Comparison of ENCODE assay signal across 32 mouse cellular contexts in the genomic region with DNA sequence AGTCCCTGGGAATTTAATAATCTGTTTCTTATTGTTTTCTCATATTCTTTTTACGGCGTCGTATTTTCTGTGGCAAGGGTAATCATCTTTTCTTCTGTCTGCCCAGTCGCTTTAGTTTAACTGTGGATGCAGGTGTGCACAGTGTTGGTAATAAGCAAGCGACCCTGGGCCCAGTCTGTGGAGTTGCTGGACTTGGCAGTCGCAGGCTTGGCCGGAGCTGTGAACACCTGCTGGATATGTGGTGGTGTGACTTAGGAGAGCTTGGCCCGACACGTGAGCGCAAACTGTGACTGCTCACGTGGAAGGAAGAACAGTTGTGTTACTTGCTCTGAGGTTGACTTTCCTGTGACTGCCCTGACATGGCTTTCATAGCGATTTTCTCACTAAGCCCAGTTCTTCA. TPM values are rescaled to one million over a fixed set of nuclear protein-coding genes. Genes with fewer than 3 reads are reported as not detected.
A peak's percentile ranks its signal among the peaks of the same experiment; 100 is the strongest.
DNase-seq lines count a peak whose midpoint lies in the region; ATAC-seq and TF ChIP-seq lines count a peak whose summit lies in the region.
"Had no signal": no experiment of that assay in that cellular context is flagged by ENCODE, and none has a peak within 500 bp of the region (broad histone marks: within the 10 kb centered on the region; RNA-seq: fewer than 3 reads in every experiment).

No protein-coding gene starts in this region.

- TF ChIP-seq POLR2A in limb, embryonic 14.5 days (IDR thresholded peaks at IDR 0.05; ENCODE audit: borderline replicate concordance, extremely low read depth, insufficient read depth, insufficient read length): no peak

- no peaks in the 10 kb centered on the region for H3K36me3 ChIP-seq in limb, embryonic 14.5 days (ENCODE audit: control insufficient read depth, insufficient read depth, low read length)
- H3K36me3 ChIP-seq: embryonic facial prominence, embryonic 12.5 days; embryonic facial prominence, embryonic 15.5 days; G1E; heart, embryonic 12.5 days; heart, embryonic 15.5 days; hindbrain, embryonic 15.5 days; intestine, embryonic 15.5 days had no signal

- H3K27ac ChIP-seq in limb, embryonic 14.5 days (replicated peaks; ENCODE audit: low read depth, low read length): no peak overlapping the region
- H3K27ac ChIP-seq: embryonic facial prominence, embryonic 12.5 days; embryonic facial prominence, embryonic 15.5 days; gastrocnemius, adult 2 months; heart, embryonic 15.5 days; hindbrain, embryonic 15.5 days; intestine, embryonic 15.5 days had no signal

- 26% methylated on average over 12 of the region's 12 CpGs for WGBS in limb, embryonic 14.5 days

- DNase-seq in heart, adult 11 months: peak; percentile 62
- no peak for DNase-seq in heart, postnatal 36 days
- DNase-seq in retina, postnatal 1 day: peak; percentile 19
- no peak for DNase-seq in retina, embryonic 14.5 days (ENCODE audit: low spot score)
- peak; percentile 22 for DNase-seq in limb, embryonic 14.5 days (ENCODE audit: low spot score)
- no peak for DNase-seq in adrenal gland, postnatal 4 days (ENCODE audit: low spot score in 2 of 2)
- DNase-seq: adrenal gland, postnatal 10 days; adrenal gland, postnatal 36 days; B cell, adult 2 months; cerebellum, adult 11-12 months; cerebellum, adult 9-10 months; cerebellum, postnatal 25 days; forebrain, postnatal 0 days; gastrocnemius, adult 2 months; gastrocnemius, postnatal 14 days; heart, adult 18-20 months; heart, postnatal 10 days; heart, postnatal 4 days had no signal

- H3K9ac ChIP-seq in limb, embryonic 14.5 days (ENCODE audit: low read depth, low read length, severe bottlenecking): no peak overlapping the region
- H3K9ac ChIP-seq: embryonic facial prominence, embryonic 12.5 days; embryonic facial prominence, embryonic 15.5 days; forebrain, postnatal 0 days; heart, embryonic 12.5 days; heart, embryonic 15.5 days; hindbrain, embryonic 15.5 days; intestine, embryonic 15.5 days had no signal

- H3K27me3 ChIP-seq in limb, embryonic 14.5 days (ENCODE audit: control insufficient read depth, insufficient read depth, low read length): no peaks in the 10 kb centered on the region
- H3K27me3 ChIP-seq: CH12.LX; embryonic facial prominence, embryonic 12.5 days; embryonic facial prominence, embryonic 15.5 days; heart, embryonic 12.5 days; heart, embryonic 15.5 days; hindbrain, embryonic 15.5 days; intestine, embryonic 15.5 days had no signal

- no peak overlapping the region for H3K4me2 ChIP-seq in limb, embryonic 14.5 days (replicated peaks; ENCODE audit: low read depth, low read length, severe bottlenecking)
- H3K4me2 ChIP-seq: embryonic facial prominence, embryonic 12.5 days; embryonic facial prominence, embryonic 15.5 days; heart, embryonic 12.5 days; heart, embryonic 15.5 days; hindbrain, embryonic 15.5 days; intestine, embryonic 15.5 days had no signal

- peaks cover 4% of the 10 kb centered on the region; the same call in 1 of the 2 replicates for H3K4me1 ChIP-seq in limb, embryonic 14.5 days (ENCODE audit: control insufficient read depth, insufficient read depth, low read length)
- H3K4me1 ChIP-seq: embryonic facial prominence, embryonic 12.5 days; embryonic facial prominence, embryonic 15.5 days; heart, embryonic 12.5 days; heart, embryonic 15.5 days; hindbrain, embryonic 15.5 days; intestine, embryonic 15.5 days had no signal

- H3K9me3 ChIP-seq in limb, embryonic 14.5 days (ENCODE audit: control insufficient read depth, low read length): no peaks in the 10 kb centered on the region
- H3K9me3 ChIP-seq: embryonic facial prominence, embryonic 15.5 days; heart, embryonic 15.5 days; hindbrain, embryonic 15.5 days; intestine, embryonic 15.5 days had no signal

- H3K4me3 ChIP-seq in limb, embryonic 14.5 days (replicated peaks; ENCODE audit: low read length): no peak overlapping the region
- H3K4me3 ChIP-seq: embryonic facial prominence, embryonic 12.5 days; embryonic facial prominence, embryonic 15.5 days; gastrocnemius, adult 2 months; heart, embryonic 12.5 days; heart, embryonic 15.5 days; hindbrain, embryonic 15.5 days; intestine, embryonic 15.5 days had no signal

- ATAC-seq in limb, embryonic 14.5 days (ENCODE audit: low FRiP score, low read depth): no peak
- ATAC-seq: forebrain, embryonic 14.5 days; forebrain, postnatal 0 days; intestine, embryonic 15.5 days; Patski had no signal

- intact Hi-C loops in heart, postnatal 36 days (cut with DNase I): no loop called here

RNA-seq across cellular contexts. Expression of a gene that starts 24.3 kb away (rescaled TPM):
- total RNA-seq in heart, postnatal 36 days (2021): not detected
- polyA plus RNA-seq in limb, embryonic 14.5 days (2012; rRNA removed): 0.05 TPM in 1 of 2 replicates, not detected in the other
- not detected in 2 replicates for polyA plus RNA-seq in limb, embryonic 14.5 days (2014; fragmentation: Nextera tagmentation; extraction: Ambion mirVana)
- total RNA-seq in adrenal gland, postnatal 4 days (2021): not detected
- total RNA-seq: adrenal gland, adult 18-20 months; adrenal gland, postnatal 10 days; adrenal gland, postnatal 36 days; common myeloid progenitor, adult 5-6 weeks; forebrain, postnatal 0 days; G1E; gastrocnemius, adult 2 months; gastrocnemius, postnatal 14 days; gastrocnemius, postnatal 4 days; heart, adult 18-20 months; heart, postnatal 10 days; heart, postnatal 4 days had no signal
- polyA plus RNA-seq: forebrain, postnatal 0 days; frontal cortex, adult 2 months; G1E; heart, embryonic 12.5 days; heart, embryonic 15.5 days; hindbrain, embryonic 15.5 days; intestine, embryonic 15.5 days; Patski had no signal

Comparison
In these comparisons a context has a peak if more than half of its experiments do, and no peak if none do; other contexts are left out.
1. DNase-seq: peak in heart, adult 11 months (single experiment), retina, postnatal 1 day (single experiment) and limb, embryonic 14.5 days (single experiment); none in heart, postnatal 36 days (0 of 2), retina, embryonic 14.5 days (single experiment) and adrenal gland, postnatal 4 days (0 of 2).